Mouse (Mus musculus): ENCODE measurements around the gene Setd3. TPM values are rescaled to one million over a fixed set of nuclear protein-coding genes. Genes with fewer than 3 reads are reported as not detected.
"Not testable (repeated sequence)": the region's sequence is repeated elsewhere in the genome, so short reads cannot be mapped to it uniquely, and the experiment has no call there.

Setd3 gene
- polyA plus RNA-seq, 1 experiment from 2014 or later: 83.3 TPM

DNA sequence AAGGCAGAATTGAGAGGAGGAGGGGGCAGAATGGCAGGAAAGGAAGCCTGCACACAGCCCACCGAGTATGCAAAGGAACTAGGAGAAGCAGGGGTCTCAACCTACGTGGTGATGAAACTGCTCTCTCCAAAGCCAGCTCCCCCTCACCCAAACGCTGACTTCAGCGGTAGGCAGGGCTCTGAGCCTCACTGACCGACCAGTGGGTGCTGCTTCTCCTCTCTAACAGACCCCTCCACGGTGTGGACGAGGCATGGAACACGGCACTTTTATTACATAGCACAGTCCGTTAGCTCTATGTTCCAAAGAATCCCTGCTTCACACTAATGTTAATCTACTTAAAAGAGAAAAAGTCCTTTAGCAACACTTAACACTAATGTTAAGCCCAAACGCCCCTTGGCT lies 60.6 kb downstream of the Setd3 start:
- ATAC-seq (ENCODE audit: low FRiP score) (0 out of 2 replicates have a peak, but pooled peaks have one; percentile 4), DNase-seq (ENCODE audit: low spot score, missing footprints) (no peak)
- Histone ChIP-seq H3K9ac (ENCODE audit: low read length) (no peak overlapping the region), H3K4me3 (ENCODE audit: low read depth, low read length) (no peak overlapping the region), H3K4me2 (no peak overlapping the region; the same call in 1 of the 2 replicates), H3K36me3 (ENCODE audit: control insufficient read depth, insufficient read depth, low read length) (no peaks in the 10 kb centered on the region), H3K9me3 (ENCODE audit: control insufficient read depth, low read length) (no peaks in the 10 kb centered on the region), H3K27me3 (ENCODE audit: control insufficient read depth, insufficient read depth, low read length) (no peaks in the 10 kb centered on the region), H3K27ac (ENCODE audit: low read depth, low read length) (0 out of 2 replicates have a peak overlapping the region, but pooled peaks have one; percentile 20), H3K4me1 (ENCODE audit: control insufficient read depth, insufficient read depth, low read length) (peaks cover 8% of the 10 kb centered on the region; the same call in 1 of the 2 replicates)
- 61% methylated on average over 10 of the region's 10 CpGs for WGBS

DNA sequence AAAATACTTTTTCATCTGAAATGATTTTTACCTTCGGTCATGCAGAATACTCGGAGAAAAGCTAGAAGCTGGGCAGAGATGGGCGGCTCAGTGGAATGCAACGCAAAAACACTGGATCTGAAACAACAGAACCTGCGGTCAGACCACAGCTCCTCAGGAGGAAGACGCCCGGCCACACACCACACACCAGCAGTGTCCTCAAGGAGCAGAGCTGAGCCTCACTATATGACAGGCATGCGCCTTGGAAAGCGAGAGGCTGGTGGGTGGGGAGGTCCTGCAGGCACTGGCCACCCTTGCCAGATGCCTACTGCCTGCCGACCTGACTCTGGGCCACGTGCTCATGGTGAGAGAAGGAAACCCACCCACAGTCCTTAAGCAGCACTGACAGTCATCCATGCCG lies 67.9 kb downstream of the Setd3 start:
- Histone ChIP-seq H3K4me3 (ENCODE audit: low read depth, low read length) (no peak overlapping the region), H3K9ac (ENCODE audit: low read length) (no peak overlapping the region), H3K36me3 (ENCODE audit: control insufficient read depth, insufficient read depth, low read length) (peaks cover 3% of the 10 kb centered on the region), H3K4me2 (no peak overlapping the region), H3K27ac (ENCODE audit: low read depth, low read length) (no peak overlapping the region), H3K9me3 (ENCODE audit: control insufficient read depth, low read length) (no peaks in the 10 kb centered on the region), H3K4me1 (ENCODE audit: control insufficient read depth, insufficient read depth, low read length) (no peaks in the 10 kb centered on the region), H3K27me3 (ENCODE audit: control insufficient read depth, insufficient read depth, low read length) (no peaks in the 10 kb centered on the region)
- ATAC-seq (ENCODE audit: low FRiP score): no peak
- WGBS: 92% methylated on average over 12 of the region's 12 CpGs
- no peak for DNase-seq (ENCODE audit: low spot score, missing footprints)

DNA sequence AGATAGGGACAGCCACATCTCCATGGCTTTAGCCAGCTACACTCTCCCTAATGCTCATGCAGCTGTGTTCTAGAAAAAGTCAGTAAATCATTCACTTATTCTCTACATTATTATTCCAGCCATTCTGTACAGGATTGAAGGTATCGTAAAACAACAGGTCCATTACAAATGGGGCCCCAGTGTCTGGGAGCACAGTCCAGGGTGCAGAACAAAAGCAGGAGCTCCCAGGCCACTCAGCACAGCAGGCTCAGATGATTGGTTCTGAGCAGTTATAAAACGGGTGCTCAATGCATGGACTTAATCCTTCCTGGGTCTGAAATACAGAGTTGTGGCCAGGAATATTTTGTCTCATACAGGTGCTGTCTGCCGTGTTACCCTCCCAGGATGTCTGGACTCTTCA lies 68.4 kb downstream of the Setd3 start:
- DNase-seq (ENCODE audit: low spot score, missing footprints) (no peak), ATAC-seq (ENCODE audit: low FRiP score) (no peak)
- H3K4me1 ChIP-seq (ENCODE audit: control insufficient read depth, insufficient read depth, low read length): no peaks in the 10 kb centered on the region
- H3K9me3 ChIP-seq (ENCODE audit: control insufficient read depth, low read length): no peaks in the 10 kb centered on the region
- 72% methylated on average over 3 of the region's 3 CpGs for WGBS
- no peak overlapping the region for H3K9ac ChIP-seq (ENCODE audit: low read length)
- H3K4me2 ChIP-seq: no peak overlapping the region
- H3K27me3 ChIP-seq (ENCODE audit: control insufficient read depth, insufficient read depth, low read length): no peaks in the 10 kb centered on the region
- H3K4me3 ChIP-seq (ENCODE audit: low read depth, low read length): no peak overlapping the region
- H3K27ac ChIP-seq (ENCODE audit: low read depth, low read length): no peak overlapping the region
- H3K36me3 ChIP-seq (ENCODE audit: control insufficient read depth, insufficient read depth, low read length): peaks cover 3% of the 10 kb centered on the region

DNA sequence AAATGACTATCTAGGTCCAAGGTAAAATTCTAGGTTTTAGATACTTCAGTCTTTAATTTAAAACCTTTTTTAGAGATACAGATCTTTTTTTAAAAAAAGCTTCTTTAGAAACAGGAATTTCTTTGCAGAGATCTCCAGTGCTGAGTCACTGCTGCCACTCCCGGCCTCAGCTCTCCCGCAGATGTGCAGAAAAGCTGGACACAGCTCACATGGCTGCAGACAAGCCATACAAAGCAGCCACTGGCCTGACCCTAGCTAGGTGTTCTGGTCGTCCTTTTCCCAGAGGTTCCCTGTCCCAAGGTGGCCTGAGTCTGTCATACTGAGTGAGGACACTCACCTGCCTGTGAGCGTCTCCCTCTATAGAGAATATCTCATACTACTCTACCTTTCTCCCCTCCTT lies 69.4 kb downstream of the Setd3 start:
- ATAC-seq (ENCODE audit: low FRiP score) (no peak), DNase-seq (ENCODE audit: low spot score, missing footprints) (no peak)
- Histone ChIP-seq H3K36me3 (ENCODE audit: control insufficient read depth, insufficient read depth, low read length) (peaks cover 3% of the 10 kb centered on the region), H3K9me3 (ENCODE audit: control insufficient read depth, low read length) (no peaks in the 10 kb centered on the region), H3K9ac (ENCODE audit: low read length) (no peak overlapping the region), H3K4me2 (no peak overlapping the region), H3K4me1 (ENCODE audit: control insufficient read depth, insufficient read depth, low read length) (no peaks in the 10 kb centered on the region), H3K27ac (ENCODE audit: low read depth, low read length) (no peak overlapping the region), H3K4me3 (ENCODE audit: low read depth, low read length) (no peak overlapping the region), H3K27me3 (ENCODE audit: control insufficient read depth, insufficient read depth, low read length) (no peaks in the 10 kb centered on the region)
- WGBS: 86% methylated on average over 4 of the region's 4 CpGs

DNA sequence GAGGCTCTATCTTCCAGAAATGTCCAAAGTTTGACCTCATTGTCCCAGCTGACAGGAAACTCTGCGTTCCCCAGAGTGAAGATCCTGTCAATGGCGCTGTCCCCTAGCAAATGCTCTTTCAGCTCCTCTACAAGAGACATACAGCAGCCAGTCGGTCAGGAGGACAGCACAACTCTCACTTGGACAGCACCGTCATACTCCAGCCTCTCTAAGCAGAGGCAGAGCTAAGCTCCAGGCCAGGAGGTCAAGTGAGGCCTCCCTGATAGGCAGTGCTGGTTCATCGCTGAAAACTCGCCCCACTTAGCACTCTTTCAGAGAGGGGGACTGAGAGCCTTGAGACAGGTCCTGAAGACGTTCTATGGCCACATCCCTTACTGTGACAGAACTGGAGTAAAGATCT lies 70.5 kb downstream of the Setd3 start:
- H3K4me2 ChIP-seq; DNase-seq (ENCODE audit: low spot score, missing footprints); ATAC-seq (ENCODE audit: low FRiP score); H3K27me3 ChIP-seq (ENCODE audit: control insufficient read depth, insufficient read depth, low read length); H3K36me3 ChIP-seq (ENCODE audit: control insufficient read depth, insufficient read depth, low read length); H3K4me1 ChIP-seq (ENCODE audit: control insufficient read depth, insufficient read depth, low read length); H3K27ac ChIP-seq (ENCODE audit: low read depth, low read length); H3K9me3 ChIP-seq (ENCODE audit: control insufficient read depth, low read length); H3K4me3 ChIP-seq (ENCODE audit: low read depth, low read length); H3K9ac ChIP-seq (ENCODE audit: low read length): not testable (repeated sequence)
- 85% methylated on average over 7 of the region's 7 CpGs for WGBS

DNA sequence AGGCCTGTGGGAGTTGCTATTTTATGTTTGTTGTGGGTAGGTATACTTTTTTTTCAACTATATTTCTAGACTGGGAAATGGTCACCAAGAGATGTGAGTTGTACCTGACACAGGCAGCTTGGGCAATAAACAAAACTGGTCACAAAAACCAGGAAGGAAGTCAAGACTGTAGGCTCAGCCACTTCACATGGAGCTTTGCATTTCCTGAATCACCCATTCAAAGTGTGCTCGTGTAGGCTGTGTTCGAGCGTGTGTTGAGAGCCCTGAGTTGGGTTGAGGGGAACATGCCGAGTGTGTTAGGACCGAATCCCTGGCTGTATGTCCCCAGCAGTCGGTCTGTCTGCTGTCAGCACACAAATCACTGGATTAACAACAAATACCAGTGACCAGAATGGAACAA lies 75.8 kb downstream of the Setd3 start:
- ATAC-seq (ENCODE audit: low FRiP score) (no peak), DNase-seq (ENCODE audit: low spot score, missing footprints) (no peak)
- H3K36me3 ChIP-seq (ENCODE audit: control insufficient read depth, insufficient read depth, low read length): peaks cover 3% of the 10 kb centered on the region; the same call in 1 of the 2 replicates
- H3K9me3 ChIP-seq (ENCODE audit: control insufficient read depth, low read length): no peaks in the 10 kb centered on the region
- no peak overlapping the region for H3K4me2 ChIP-seq
- 81% methylated on average over 6 of the region's 6 CpGs for WGBS
- H3K9ac ChIP-seq (ENCODE audit: low read length): no peak overlapping the region
- H3K4me3 ChIP-seq (ENCODE audit: low read depth, low read length): no peak overlapping the region
- H3K27me3 ChIP-seq (ENCODE audit: control insufficient read depth, insufficient read depth, low read length): no peaks in the 10 kb centered on the region
- no peaks in the 10 kb centered on the region for H3K4me1 ChIP-seq (ENCODE audit: control insufficient read depth, insufficient read depth, low read length)
- H3K27ac ChIP-seq (ENCODE audit: low read depth, low read length): no peak overlapping the region

DNA sequence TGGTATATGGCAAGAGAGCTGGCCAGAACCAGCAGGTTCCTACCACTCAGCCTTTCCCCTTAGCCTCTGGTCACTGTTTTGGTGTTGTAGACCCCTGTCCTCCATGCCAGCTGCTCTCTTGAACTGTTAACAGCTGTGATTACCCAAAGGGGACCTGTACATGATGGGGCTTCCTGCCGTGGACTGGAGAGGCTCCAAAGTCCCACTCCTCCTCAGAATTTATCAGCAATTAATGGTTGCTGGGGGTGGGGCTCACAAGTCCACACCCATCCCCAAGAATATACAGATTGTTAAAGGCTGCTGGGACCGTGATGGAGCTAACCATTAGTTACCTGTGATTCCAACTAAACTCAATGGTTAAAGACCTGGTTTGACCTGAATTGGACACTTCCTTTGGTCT lies 77.0 kb downstream of the Setd3 start:
- Histone ChIP-seq H3K36me3 (ENCODE audit: control insufficient read depth, insufficient read depth, low read length) (no peaks in the 10 kb centered on the region), H3K4me3 (ENCODE audit: low read depth, low read length) (no peak overlapping the region), H3K9ac (ENCODE audit: low read length) (no peak overlapping the region), H3K27me3 (ENCODE audit: control insufficient read depth, insufficient read depth, low read length) (no peaks in the 10 kb centered on the region), H3K9me3 (ENCODE audit: control insufficient read depth, low read length) (no peaks in the 10 kb centered on the region), H3K27ac (ENCODE audit: low read depth, low read length) (no peak overlapping the region), H3K4me2 (no peak overlapping the region), H3K4me1 (ENCODE audit: control insufficient read depth, insufficient read depth, low read length) (no peaks in the 10 kb centered on the region)
- WGBS: 88% methylated on average over 2 of the region's 2 CpGs
- ATAC-seq (ENCODE audit: low FRiP score) (no peak), DNase-seq (ENCODE audit: low spot score, missing footprints) (no peak)

DNA sequence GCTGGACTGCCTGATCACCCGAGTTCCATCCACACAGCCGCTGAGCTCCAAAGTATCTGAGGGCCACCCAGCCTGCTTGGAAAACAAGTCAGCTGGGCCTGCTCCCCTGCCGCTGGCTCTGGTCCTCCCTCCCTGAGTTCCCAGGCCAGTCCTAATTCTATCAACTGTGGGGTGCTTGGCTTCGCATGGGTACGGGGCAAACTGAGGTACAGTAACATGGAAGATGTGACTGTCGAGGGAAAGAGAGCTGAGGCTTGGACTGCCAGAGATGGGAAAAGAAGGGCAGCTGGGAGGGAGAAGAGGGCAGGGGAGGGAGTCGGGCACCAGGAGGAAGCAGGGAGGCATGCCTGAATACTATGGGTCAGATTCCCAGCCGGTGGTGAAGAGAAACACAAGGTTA lies 78.9 kb downstream of the Setd3 start:
- Histone ChIP-seq H3K9me3 (ENCODE audit: control insufficient read depth, low read length) (no peaks in the 10 kb centered on the region), H3K4me3 (ENCODE audit: low read depth, low read length) (no peak overlapping the region), H3K4me2 (no peak overlapping the region), H3K27me3 (ENCODE audit: control insufficient read depth, insufficient read depth, low read length) (no peaks in the 10 kb centered on the region), H3K9ac (ENCODE audit: low read length) (no peak overlapping the region), H3K36me3 (ENCODE audit: control insufficient read depth, insufficient read depth, low read length) (no peaks in the 10 kb centered on the region), H3K4me1 (ENCODE audit: control insufficient read depth, insufficient read depth, low read length) (no peaks in the 10 kb centered on the region), H3K27ac (ENCODE audit: low read depth, low read length) (no peak overlapping the region)
- 87% methylated on average over 8 of the region's 8 CpGs for WGBS
- ATAC-seq (ENCODE audit: low FRiP score) (no peak), DNase-seq (ENCODE audit: low spot score, missing footprints) (no peak)

DNA sequence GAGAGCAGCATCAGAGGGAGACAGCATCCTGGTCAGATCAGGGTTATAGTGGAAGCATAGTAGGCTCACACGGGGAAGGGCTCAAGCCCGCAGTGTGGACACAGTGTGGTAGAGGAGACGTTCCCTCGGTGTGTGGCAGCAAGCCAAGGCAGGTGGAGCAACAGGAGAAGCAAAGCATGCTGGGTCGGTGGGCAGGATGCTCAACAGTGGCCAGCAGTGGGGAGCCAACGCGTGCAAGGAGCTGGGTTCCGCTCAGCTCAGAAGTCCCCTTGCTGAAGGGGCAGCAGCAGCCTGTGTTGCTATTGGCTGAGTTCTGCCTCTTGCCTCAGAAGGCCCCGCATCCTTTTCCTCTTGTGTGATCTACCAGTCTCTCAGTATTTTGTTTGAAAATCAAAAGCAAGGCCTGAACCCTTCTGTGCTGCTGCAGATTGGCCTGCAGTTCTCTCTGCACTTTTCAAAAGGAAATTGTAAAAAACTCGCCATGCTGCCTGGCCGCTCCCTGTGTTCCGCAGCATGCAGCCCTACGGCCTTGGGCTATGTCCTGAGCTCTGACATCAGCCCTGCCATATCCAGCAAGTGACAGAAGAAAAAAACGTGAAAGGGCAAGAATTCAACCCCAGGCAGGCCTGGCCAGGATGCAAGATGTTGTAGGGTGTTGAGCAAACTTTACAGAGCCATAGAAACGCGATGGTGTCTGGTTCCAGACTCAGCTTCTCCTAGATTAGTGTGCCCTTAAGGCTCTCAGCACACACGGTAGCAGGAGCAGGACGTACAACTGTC lies 80.7 kb downstream of the Setd3 start:
- H3K9me3 ChIP-seq (ENCODE audit: control insufficient read depth, low read length): no peaks in the 10 kb centered on the region
- H3K4me2 ChIP-seq: no peak overlapping the region
- no peak overlapping the region for H3K4me3 ChIP-seq (ENCODE audit: low read depth, low read length)
- no peaks in the 10 kb centered on the region for H3K36me3 ChIP-seq (ENCODE audit: control insufficient read depth, insufficient read depth, low read length)
- H3K27me3 ChIP-seq (ENCODE audit: control insufficient read depth, insufficient read depth, low read length): no peaks in the 10 kb centered on the region
- H3K4me1 ChIP-seq (ENCODE audit: control insufficient read depth, insufficient read depth, low read length): no peaks in the 10 kb centered on the region
- no peak overlapping the region for H3K27ac ChIP-seq (ENCODE audit: low read depth, low read length)
- 71% methylated on average over 18 of the region's 18 CpGs for WGBS
- no peak for ATAC-seq (ENCODE audit: low FRiP score)
- no peak overlapping the region for H3K9ac ChIP-seq (ENCODE audit: low read length)
- no peak for DNase-seq (ENCODE audit: low spot score, missing footprints)

Data from midbrain, embryonic 11.5 days (tissue).